Mouse (Mus musculus): Measurements from ENCODE around the gene Arhgap44.

Arhgap44 gene

GRCm38 (mm10) chr11:65097526-65098070 lies 65.2 kb downstream of the Arhgap44 start:
- in situ Hi-C loops (cut with MboI; ENCODE audit: low pct_unique_long_range_greater_than_20kb in 1 of 2, low sequenced_read_pairs in 2 of 2, unreplicated experiment in 1 of 2) = no loop called here

GRCm38 (mm10) chr11:65096866-65097265 lies 65.9 kb downstream of the Arhgap44 start:
- in situ Hi-C loops (cut with MboI; ENCODE audit: low pct_unique_long_range_greater_than_20kb in 1 of 2, low sequenced_read_pairs in 2 of 2, unreplicated experiment in 1 of 2) = no loop called here

GRCm38 (mm10) chr11:65092851-65093250 lies 69.9 kb downstream of the Arhgap44 start:
- in situ Hi-C loops (cut with MboI; ENCODE audit: low pct_unique_long_range_greater_than_20kb in 1 of 2, low sequenced_read_pairs in 2 of 2, unreplicated experiment in 1 of 2) = no loop called here

GRCm38 (mm10) chr11:65090386-65090785 lies 72.4 kb downstream of the Arhgap44 start:
- in situ Hi-C loops (cut with MboI; ENCODE audit: low pct_unique_long_range_greater_than_20kb in 1 of 2, low sequenced_read_pairs in 2 of 2, unreplicated experiment in 1 of 2) = no loop called here

- in situ Hi-C loops (cut with MboI; ENCODE audit: low pct_unique_long_range_greater_than_20kb in 1 of 2, low sequenced_read_pairs in 2 of 2, unreplicated experiment in 1 of 2) = no loop called here
Measured at GRCm38 (mm10) chr11:65089982-65090381, 72.8 kb downstream of the Arhgap44 start.

- in situ Hi-C loops (cut with MboI; ENCODE audit: low pct_unique_long_range_greater_than_20kb in 1 of 2, low sequenced_read_pairs in 2 of 2, unreplicated experiment in 1 of 2) = no loop called here
Measured at GRCm38 (mm10) chr11:65089282-65089681, 73.5 kb downstream of the Arhgap44 start.

GRCm38 (mm10) chr11:65088451-65089222 lies 74.1 kb downstream of the Arhgap44 start:
- in situ Hi-C loops (cut with MboI; ENCODE audit: low pct_unique_long_range_greater_than_20kb in 1 of 2, low sequenced_read_pairs in 2 of 2, unreplicated experiment in 1 of 2) = no loop called here

- in situ Hi-C loops (cut with MboI; ENCODE audit: low pct_unique_long_range_greater_than_20kb in 1 of 2, low sequenced_read_pairs in 2 of 2, unreplicated experiment in 1 of 2) = no loop called here
Measured at GRCm38 (mm10) chr11:65080761-65081160, 82.0 kb downstream of the Arhgap44 start.

- in situ Hi-C loops (cut with MboI; ENCODE audit: low pct_unique_long_range_greater_than_20kb in 1 of 2, low sequenced_read_pairs in 2 of 2, unreplicated experiment in 1 of 2) = no loop called here
Measured at GRCm38 (mm10) chr11:65080274-65080673, 82.5 kb downstream of the Arhgap44 start.

- in situ Hi-C loops (cut with MboI; ENCODE audit: low pct_unique_long_range_greater_than_20kb in 1 of 2, low sequenced_read_pairs in 2 of 2, unreplicated experiment in 1 of 2) = no loop called here
Measured at GRCm38 (mm10) chr11:65069609-65070008, 93.2 kb downstream of the Arhgap44 start.

- in situ Hi-C loops (cut with MboI; ENCODE audit: low pct_unique_long_range_greater_than_20kb in 1 of 2, low sequenced_read_pairs in 2 of 2, unreplicated experiment in 1 of 2) = no loop called here
Measured at GRCm38 (mm10) chr11:65069051-65069450, 93.7 kb downstream of the Arhgap44 start.

- in situ Hi-C loops (cut with MboI; ENCODE audit: low pct_unique_long_range_greater_than_20kb in 1 of 2, low sequenced_read_pairs in 2 of 2, unreplicated experiment in 1 of 2) = no loop called here
Measured at GRCm38 (mm10) chr11:65065201-65065600, 97.6 kb downstream of the Arhgap44 start.

- in situ Hi-C loops (cut with MboI; ENCODE audit: low pct_unique_long_range_greater_than_20kb in 1 of 2, low sequenced_read_pairs in 2 of 2, unreplicated experiment in 1 of 2) = no loop called here
Measured at GRCm38 (mm10) chr11:65061437-65061836, 101.3 kb downstream of the Arhgap44 start.

GRCm38 (mm10) chr11:65059531-65059930 lies 103.2 kb downstream of the Arhgap44 start:
- in situ Hi-C loops (cut with MboI; ENCODE audit: low pct_unique_long_range_greater_than_20kb in 1 of 2, low sequenced_read_pairs in 2 of 2, unreplicated experiment in 1 of 2) = no loop called here

- in situ Hi-C loops (cut with MboI; ENCODE audit: low pct_unique_long_range_greater_than_20kb in 1 of 2, low sequenced_read_pairs in 2 of 2, unreplicated experiment in 1 of 2) = no loop called here
Measured at GRCm38 (mm10) chr11:65058224-65058908, 104.4 kb downstream of the Arhgap44 start.

GRCm38 (mm10) chr11:65055596-65055995 lies 107.2 kb downstream of the Arhgap44 start:
- in situ Hi-C loops (cut with MboI; ENCODE audit: low pct_unique_long_range_greater_than_20kb in 1 of 2, low sequenced_read_pairs in 2 of 2, unreplicated experiment in 1 of 2) = no loop called here

GRCm38 (mm10) chr11:65054216-65054615 lies 108.5 kb downstream of the Arhgap44 start:
- in situ Hi-C loops (cut with MboI; ENCODE audit: low pct_unique_long_range_greater_than_20kb in 1 of 2, low sequenced_read_pairs in 2 of 2, unreplicated experiment in 1 of 2) = no loop called here

GRCm38 (mm10) chr11:65050819-65051218 lies 111.9 kb downstream of the Arhgap44 start:
- in situ Hi-C loops (cut with MboI; ENCODE audit: low pct_unique_long_range_greater_than_20kb in 1 of 2, low sequenced_read_pairs in 2 of 2, unreplicated experiment in 1 of 2) = no loop called here

GRCm38 (mm10) chr11:65049090-65049489 lies 113.7 kb downstream of the Arhgap44 start:
- in situ Hi-C loops (cut with MboI; ENCODE audit: low pct_unique_long_range_greater_than_20kb in 1 of 2, low sequenced_read_pairs in 2 of 2, unreplicated experiment in 1 of 2) = no loop called here

- in situ Hi-C loops (cut with MboI; ENCODE audit: low pct_unique_long_range_greater_than_20kb in 1 of 2, low sequenced_read_pairs in 2 of 2, unreplicated experiment in 1 of 2) = no loop called here
Measured at GRCm38 (mm10) chr11:65040556-65040955, 122.2 kb downstream of the Arhgap44 start.

Data from mouse embryonic stem cell (cell line).